Mouse (Mus musculus): Measurements from ENCODE around the gene Kit. TPM values are rescaled to one million over a fixed set of nuclear protein-coding genes. Genes with fewer than 3 reads are reported as not detected.

Kit gene
- polyA plus RNA-seq, 1 experiment from 2014 or later, result 51.3 TPM

DNA sequence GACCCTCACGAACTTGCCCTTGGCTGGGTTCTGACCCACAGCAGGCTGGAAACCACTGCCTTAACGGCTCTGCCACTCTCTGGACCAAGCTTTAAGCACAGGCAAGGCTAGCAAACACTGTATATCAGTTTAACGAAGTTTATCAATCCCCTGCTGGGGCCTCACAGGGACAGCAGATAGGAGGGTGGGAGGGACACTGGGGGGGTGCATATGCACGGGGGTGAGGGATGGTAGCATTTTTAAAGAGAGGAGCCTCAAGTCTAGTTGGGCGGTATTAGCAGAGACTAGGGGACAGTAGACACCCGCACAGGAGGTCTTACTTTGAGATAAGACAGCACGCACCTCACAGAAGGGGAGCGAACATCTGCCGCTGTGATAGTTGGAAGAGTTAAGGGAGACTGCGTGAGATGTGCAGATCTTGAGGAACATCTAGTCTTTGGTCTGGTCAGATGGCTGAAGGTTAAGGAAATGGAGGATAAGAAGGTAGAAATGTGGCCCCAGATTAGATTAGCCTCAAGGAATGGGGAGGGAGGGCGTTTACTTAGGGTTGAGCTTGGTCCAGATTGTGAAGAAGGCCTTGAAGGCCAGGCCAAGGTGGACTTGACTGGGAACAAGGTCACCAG, 5.0 kb downstream of the Kit start:
- no peak overlapping the region for H3K9ac ChIP-seq (replicated peaks; ENCODE audit: low read depth, low read length)
- no peaks in the 10 kb centered on the region for H3K27me3 ChIP-seq (ENCODE audit: control insufficient read depth, insufficient read depth, low read length)
- WGBS, result 86% methylated on average over 11 of the region's 11 CpGs
- no peak overlapping the region for H3K4me2 ChIP-seq (ENCODE audit: low read depth, low read length)
- no peak for ATAC-seq (ENCODE audit: low read depth)
- H3K4me1 ChIP-seq (ENCODE audit: control insufficient read depth, insufficient read depth, low read length), result peaks cover 16% of the 10 kb centered on the region
- no peaks in the 10 kb centered on the region for H3K9me3 ChIP-seq (ENCODE audit: control insufficient read depth, low read length)
- H3K27ac ChIP-seq (ENCODE audit: low read depth, low read length), result no peak overlapping the region
- H3K4me3 ChIP-seq (ENCODE audit: low read depth, low read length), result no peak overlapping the region
- no peaks in the 10 kb centered on the region for H3K36me3 ChIP-seq (ENCODE audit: control insufficient read depth, insufficient read depth, low read length)

DNA sequence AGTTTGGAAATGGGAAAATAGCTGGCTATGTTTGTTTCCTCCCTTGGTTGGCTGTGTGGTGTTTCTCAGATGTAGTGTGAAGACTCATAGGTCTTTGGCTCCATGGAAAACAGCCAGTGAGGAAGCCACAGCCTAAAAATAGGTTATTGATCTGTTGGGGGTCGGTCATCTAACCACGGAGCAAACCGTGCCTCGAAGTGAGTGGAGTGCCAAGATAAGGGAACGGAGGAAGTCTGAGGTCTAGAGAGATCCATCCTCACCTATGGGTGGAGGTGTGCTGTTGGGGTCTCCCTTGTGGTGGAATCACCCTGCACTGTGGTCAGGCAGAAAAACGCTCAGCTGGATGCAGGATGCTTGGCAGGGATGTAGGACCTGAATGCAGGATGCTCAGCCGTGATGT, 7.2 kb downstream of the Kit start:
- Histone ChIP-seq H3K9me3 (ENCODE audit: control insufficient read depth, low read length) (no peaks in the 10 kb centered on the region), H3K27me3 (ENCODE audit: control insufficient read depth, insufficient read depth, low read length) (no peaks in the 10 kb centered on the region), H3K4me2 (ENCODE audit: low read depth, low read length) (no peak overlapping the region), H3K9ac (replicated peaks; ENCODE audit: low read depth, low read length) (no peak overlapping the region), H3K36me3 (ENCODE audit: control insufficient read depth, insufficient read depth, low read length) (no peaks in the 10 kb centered on the region), H3K4me1 (ENCODE audit: control insufficient read depth, insufficient read depth, low read length) (peaks cover 8% of the 10 kb centered on the region), H3K27ac (ENCODE audit: low read depth, low read length) (no peak overlapping the region), H3K4me3 (ENCODE audit: low read depth, low read length) (no peak overlapping the region)
- ATAC-seq (ENCODE audit: low read depth), result no peak
- WGBS, result 92% methylated on average over 7 of the region's 7 CpGs

DNA sequence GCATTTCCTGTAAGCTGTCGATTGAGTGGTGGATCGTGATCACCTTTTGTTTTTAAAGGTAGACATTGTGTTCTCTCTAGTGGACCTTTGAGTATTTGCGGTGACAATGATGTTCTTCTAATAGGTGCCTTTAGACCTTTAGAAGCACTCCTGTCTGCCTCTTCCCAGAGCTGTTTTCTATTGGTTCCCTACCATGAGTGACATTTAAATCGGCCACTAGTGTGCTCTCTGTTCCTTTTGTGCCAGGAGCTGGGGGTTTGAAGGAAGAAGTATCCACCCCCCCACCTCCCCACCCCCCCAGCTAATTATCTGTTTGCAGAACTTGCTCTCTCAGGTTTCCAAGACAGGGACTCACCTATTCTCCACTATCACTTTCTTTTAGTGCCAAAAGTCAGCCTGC, 13.1 kb downstream of the Kit start:
- H3K36me3 ChIP-seq (ENCODE audit: control insufficient read depth, insufficient read depth, low read length), result no peaks in the 10 kb centered on the region
- H3K27ac ChIP-seq (ENCODE audit: low read depth, low read length), result no peak overlapping the region
- H3K4me3 ChIP-seq (ENCODE audit: low read depth, low read length), result no peak overlapping the region
- H3K9ac ChIP-seq (replicated peaks; ENCODE audit: low read depth, low read length), result no peak overlapping the region
- H3K4me1 ChIP-seq (ENCODE audit: control insufficient read depth, insufficient read depth, low read length), result peaks cover 12% of the 10 kb centered on the region
- H3K9me3 ChIP-seq (ENCODE audit: control insufficient read depth, low read length), result no peaks in the 10 kb centered on the region
- ATAC-seq (ENCODE audit: low read depth), result no peak
- 96% methylated on average over 4 of the region's 4 CpGs for WGBS
- no peaks in the 10 kb centered on the region for H3K27me3 ChIP-seq (ENCODE audit: control insufficient read depth, insufficient read depth, low read length)
- no peak overlapping the region for H3K4me2 ChIP-seq (ENCODE audit: low read depth, low read length)

DNA sequence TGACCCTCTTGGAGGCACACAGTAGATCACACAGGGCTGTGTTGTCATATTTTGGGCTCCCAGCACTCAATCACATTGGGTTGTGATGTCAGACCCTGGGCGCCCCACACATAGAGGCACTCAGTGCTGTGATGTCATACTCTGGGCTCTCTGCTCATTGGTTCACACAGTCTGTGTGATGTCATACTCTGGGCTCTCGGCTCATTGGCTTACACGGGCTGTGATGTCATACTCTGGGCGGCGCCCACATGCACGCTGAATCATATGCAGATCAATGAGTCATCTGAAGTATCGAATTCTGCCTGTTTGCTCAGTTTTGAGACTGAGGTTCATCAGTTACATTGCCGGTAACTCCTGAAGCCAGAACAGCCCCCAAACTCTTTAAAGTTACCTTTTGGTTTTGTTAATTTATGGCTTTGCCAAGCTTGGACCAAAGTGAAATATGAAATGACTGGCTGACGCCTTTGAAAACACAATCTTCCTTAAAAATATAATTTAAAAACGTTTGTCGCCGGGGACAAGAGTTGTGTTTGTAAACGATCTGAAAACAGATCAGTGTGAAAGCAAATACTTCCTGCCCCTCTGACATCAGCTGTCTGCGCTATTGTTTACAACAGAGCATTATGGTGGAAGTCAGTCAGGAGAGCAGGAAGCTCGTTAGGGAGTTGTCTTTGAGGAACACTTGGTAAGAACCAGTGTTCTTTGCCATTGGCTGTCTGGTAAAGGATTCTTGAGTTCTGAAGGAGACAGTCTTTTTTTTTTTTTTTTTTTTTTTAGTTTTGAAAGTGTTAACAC, 15.0 kb downstream of the Kit start:
- Histone ChIP-seq H3K9ac (replicated peaks; ENCODE audit: low read depth, low read length) (no peak overlapping the region), H3K27me3 (ENCODE audit: control insufficient read depth, insufficient read depth, low read length) (no peaks in the 10 kb centered on the region), H3K9me3 (ENCODE audit: control insufficient read depth, low read length) (no peaks in the 10 kb centered on the region), H3K4me3 (ENCODE audit: low read depth, low read length) (no peak overlapping the region), H3K27ac (ENCODE audit: low read depth, low read length) (no peak overlapping the region), H3K4me1 (ENCODE audit: control insufficient read depth, insufficient read depth, low read length) (peaks cover 12% of the 10 kb centered on the region), H3K36me3 (ENCODE audit: control insufficient read depth, insufficient read depth, low read length) (no peaks in the 10 kb centered on the region), H3K4me2 (ENCODE audit: low read depth, low read length) (no peak overlapping the region)
- 88% methylated on average over 15 of the region's 15 CpGs for WGBS
- ATAC-seq (ENCODE audit: low read depth), result peak; percentile 24; the same call in 1 of the 2 replicates

DNA sequence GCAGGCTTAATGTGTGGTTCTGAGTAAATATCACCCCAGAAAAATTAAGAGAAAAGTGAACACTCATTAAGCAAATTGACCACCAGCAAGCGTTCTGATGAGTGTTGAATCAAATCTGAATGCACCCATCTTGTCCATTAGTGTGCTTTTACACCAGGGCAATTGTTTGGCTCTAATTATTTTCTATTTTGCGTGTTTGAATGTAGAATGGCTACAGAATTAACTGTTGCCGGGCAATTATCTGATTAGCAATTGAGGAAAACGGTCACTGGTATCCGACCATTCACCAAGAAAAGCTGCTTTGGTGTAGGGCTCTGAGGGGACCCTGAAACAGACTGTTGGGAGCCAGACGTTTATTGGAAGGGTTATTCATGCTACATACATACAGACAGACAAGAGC, 16.2 kb downstream of the Kit start:
- Histone ChIP-seq H3K9ac (replicated peaks; ENCODE audit: low read depth, low read length) (no peak overlapping the region), H3K4me2 (ENCODE audit: low read depth, low read length) (no peak overlapping the region), H3K27me3 (ENCODE audit: control insufficient read depth, insufficient read depth, low read length) (no peaks in the 10 kb centered on the region), H3K4me3 (ENCODE audit: low read depth, low read length) (no peak overlapping the region), H3K36me3 (ENCODE audit: control insufficient read depth, insufficient read depth, low read length) (no peaks in the 10 kb centered on the region), H3K4me1 (ENCODE audit: control insufficient read depth, insufficient read depth, low read length) (peaks cover 12% of the 10 kb centered on the region), H3K9me3 (ENCODE audit: control insufficient read depth, low read length) (no peaks in the 10 kb centered on the region), H3K27ac (ENCODE audit: low read depth, low read length) (no peak overlapping the region)
- whole genome bisulfite sequencing, result 35% methylated on average over 6 of the region's 6 CpGs
- ATAC-seq (ENCODE audit: low read depth), result no peak

DNA sequence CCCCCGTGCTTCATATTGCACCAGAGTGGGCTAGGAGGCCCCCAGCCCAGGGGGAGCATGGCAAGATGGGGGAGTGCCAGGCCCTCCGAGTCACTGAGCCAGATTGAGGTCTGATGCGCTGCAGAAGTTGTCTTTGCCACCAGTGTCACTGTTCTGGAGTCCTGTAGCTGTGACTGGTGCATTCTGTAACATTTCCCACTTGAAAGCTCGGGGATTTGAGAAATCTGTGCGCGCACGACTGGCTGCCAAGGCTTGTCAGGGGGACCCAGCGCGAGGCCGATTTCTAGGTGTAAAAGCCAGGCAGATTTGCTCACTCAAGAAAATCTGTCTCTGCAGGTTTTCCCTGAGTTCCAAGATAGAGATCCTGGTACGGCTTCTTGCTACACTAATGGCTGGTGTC, 16.9 kb downstream of the Kit start:
- Histone ChIP-seq H3K27ac (ENCODE audit: low read depth, low read length) (no peak overlapping the region), H3K36me3 (ENCODE audit: control insufficient read depth, insufficient read depth, low read length) (no peaks in the 10 kb centered on the region), H3K27me3 (ENCODE audit: control insufficient read depth, insufficient read depth, low read length) (no peaks in the 10 kb centered on the region), H3K9me3 (ENCODE audit: control insufficient read depth, low read length) (no peaks in the 10 kb centered on the region), H3K4me2 (ENCODE audit: low read depth, low read length) (no peak overlapping the region), H3K4me3 (ENCODE audit: low read depth, low read length) (no peak overlapping the region), H3K4me1 (ENCODE audit: control insufficient read depth, insufficient read depth, low read length) (peaks cover 12% of the 10 kb centered on the region), H3K9ac (replicated peaks; ENCODE audit: low read depth, low read length) (no peak overlapping the region)
- WGBS, result 73% methylated on average over 11 of the region's 11 CpGs
- no peak for ATAC-seq (ENCODE audit: low read depth)

DNA sequence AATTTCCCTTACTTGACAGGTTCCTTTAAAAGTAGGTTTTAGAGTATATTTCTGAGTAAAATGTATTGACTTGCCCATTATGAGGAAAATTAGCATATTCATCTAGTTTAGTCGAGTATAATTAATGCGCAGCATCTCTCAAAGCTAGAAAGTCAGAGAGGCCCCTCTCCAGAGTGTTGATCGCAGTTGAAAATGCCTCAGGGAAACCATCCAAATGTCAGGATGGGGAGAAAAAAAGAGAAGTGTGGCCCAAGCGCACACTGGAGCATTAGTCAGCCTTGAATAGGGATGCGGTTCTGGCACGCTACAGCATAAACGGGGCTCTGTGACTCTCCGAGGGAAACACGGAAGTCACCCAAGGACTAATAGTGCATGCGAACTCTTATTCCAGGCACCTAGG, 20.6 kb downstream of the Kit start:
- no peak overlapping the region for H3K4me2 ChIP-seq (ENCODE audit: low read depth, low read length)
- no peaks in the 10 kb centered on the region for H3K27me3 ChIP-seq (ENCODE audit: control insufficient read depth, insufficient read depth, low read length)
- WGBS, result 70% methylated on average over 10 of the region's 10 CpGs
- H3K9ac ChIP-seq (replicated peaks; ENCODE audit: low read depth, low read length), result no peak overlapping the region
- H3K4me1 ChIP-seq (ENCODE audit: control insufficient read depth, insufficient read depth, low read length), result peaks cover 12% of the 10 kb centered on the region
- ATAC-seq (ENCODE audit: low read depth), result no peak
- H3K36me3 ChIP-seq (ENCODE audit: control insufficient read depth, insufficient read depth, low read length), result no peaks in the 10 kb centered on the region
- H3K27ac ChIP-seq (ENCODE audit: low read depth, low read length), result no peak overlapping the region
- H3K9me3 ChIP-seq (ENCODE audit: control insufficient read depth, low read length), result no peaks in the 10 kb centered on the region
- no peak overlapping the region for H3K4me3 ChIP-seq (ENCODE audit: low read depth, low read length)

DNA sequence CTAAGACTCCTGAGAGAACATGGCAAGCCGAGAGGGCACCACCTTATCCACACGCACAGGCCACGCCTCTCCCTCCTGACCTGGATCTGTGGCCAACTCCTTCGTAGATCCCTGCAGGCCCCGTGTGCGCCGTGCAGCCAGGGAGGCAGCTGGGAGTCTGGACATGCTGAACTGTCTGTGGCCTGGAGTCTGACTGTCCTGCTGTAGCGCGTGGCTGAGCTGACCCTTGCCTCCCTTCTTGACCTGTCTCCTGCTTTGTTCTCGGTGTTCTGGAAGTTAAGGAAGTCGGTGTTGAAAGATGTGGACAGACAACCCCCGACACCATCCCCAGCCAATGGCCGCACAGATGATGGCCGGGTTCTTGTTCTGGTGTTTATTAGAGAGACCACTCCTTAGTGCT, 21.5 kb downstream of the Kit start:
- no peak for ATAC-seq (ENCODE audit: low read depth)
- H3K4me1 ChIP-seq (ENCODE audit: control insufficient read depth, insufficient read depth, low read length), result peaks cover 10% of the 10 kb centered on the region

DNA sequence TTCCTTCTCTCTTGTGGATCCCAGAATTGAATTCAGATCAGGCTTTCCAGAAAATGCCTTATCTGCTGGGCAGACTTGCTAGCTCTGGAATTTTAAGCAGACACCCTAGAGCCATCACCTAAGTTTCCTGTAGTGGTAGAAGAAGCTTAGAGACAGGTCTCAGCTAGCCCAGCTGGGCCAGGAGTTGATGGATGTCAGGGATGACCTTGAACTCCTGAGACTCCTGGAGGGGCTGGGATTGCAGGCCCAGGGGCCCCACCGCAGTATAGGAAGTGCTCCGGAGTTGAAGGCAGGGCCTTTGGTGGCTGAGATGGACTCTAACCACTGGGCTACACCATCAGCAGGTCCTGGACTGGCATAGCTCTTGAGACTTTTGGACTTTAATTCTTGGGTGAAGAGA, 22.6 kb downstream of the Kit start:
- H3K9ac ChIP-seq (replicated peaks; ENCODE audit: low read depth, low read length), result no peak overlapping the region
- H3K27me3 ChIP-seq (ENCODE audit: control insufficient read depth, insufficient read depth, low read length), result no peaks in the 10 kb centered on the region
- H3K9me3 ChIP-seq (ENCODE audit: control insufficient read depth, low read length), result no peaks in the 10 kb centered on the region
- no peak overlapping the region for H3K27ac ChIP-seq (ENCODE audit: low read depth, low read length)
- WGBS, result 84% methylated on average over 2 of the region's 2 CpGs
- no peak overlapping the region for H3K4me2 ChIP-seq (ENCODE audit: low read depth, low read length)
- no peak overlapping the region for H3K4me3 ChIP-seq (ENCODE audit: low read depth, low read length)
- ATAC-seq (ENCODE audit: low read depth), result no peak
- peaks cover 3% of the 10 kb centered on the region for H3K4me1 ChIP-seq (ENCODE audit: control insufficient read depth, insufficient read depth, low read length)
- no peaks in the 10 kb centered on the region for H3K36me3 ChIP-seq (ENCODE audit: control insufficient read depth, insufficient read depth, low read length)

More for the DNA sequence above, 21.5 kb downstream of the Kit start:
- Histone ChIP-seq H3K4me2 (ENCODE audit: low read depth, low read length) (no peak overlapping the region), H3K9ac (replicated peaks; ENCODE audit: low read depth, low read length) (no peak overlapping the region), H3K27ac (ENCODE audit: low read depth, low read length) (no peak overlapping the region), H3K9me3 (ENCODE audit: control insufficient read depth, low read length) (no peaks in the 10 kb centered on the region), H3K36me3 (ENCODE audit: control insufficient read depth, insufficient read depth, low read length) (no peaks in the 10 kb centered on the region), H3K4me3 (ENCODE audit: low read depth, low read length) (no peak overlapping the region), H3K27me3 (ENCODE audit: control insufficient read depth, insufficient read depth, low read length) (no peaks in the 10 kb centered on the region)
- 67% methylated on average over 14 of the region's 14 CpGs for WGBS
